Mouse (Mus musculus) central nervous system, embryonic 18 days (tissue): ENCODE measurements around the gene Scnn1b. TPM values are rescaled to one million over a fixed set of nuclear protein-coding genes. Genes with fewer than 3 reads are reported as not detected.

ENCODE experiments used
- polyA plus RNA-seq: library from polyadenylated mRNA; depleted of rRNA; stranded (reverse); fragments of >200 nt; gene quantifications from 2 replicates; pipeline ENCODE4 v1.2.3, GENCODE M21; 2012; rRNA removed

Scnn1b gene
- polyA plus RNA-seq, result 0.34 and 0.43 TPM in 2 replicates

DNA sequence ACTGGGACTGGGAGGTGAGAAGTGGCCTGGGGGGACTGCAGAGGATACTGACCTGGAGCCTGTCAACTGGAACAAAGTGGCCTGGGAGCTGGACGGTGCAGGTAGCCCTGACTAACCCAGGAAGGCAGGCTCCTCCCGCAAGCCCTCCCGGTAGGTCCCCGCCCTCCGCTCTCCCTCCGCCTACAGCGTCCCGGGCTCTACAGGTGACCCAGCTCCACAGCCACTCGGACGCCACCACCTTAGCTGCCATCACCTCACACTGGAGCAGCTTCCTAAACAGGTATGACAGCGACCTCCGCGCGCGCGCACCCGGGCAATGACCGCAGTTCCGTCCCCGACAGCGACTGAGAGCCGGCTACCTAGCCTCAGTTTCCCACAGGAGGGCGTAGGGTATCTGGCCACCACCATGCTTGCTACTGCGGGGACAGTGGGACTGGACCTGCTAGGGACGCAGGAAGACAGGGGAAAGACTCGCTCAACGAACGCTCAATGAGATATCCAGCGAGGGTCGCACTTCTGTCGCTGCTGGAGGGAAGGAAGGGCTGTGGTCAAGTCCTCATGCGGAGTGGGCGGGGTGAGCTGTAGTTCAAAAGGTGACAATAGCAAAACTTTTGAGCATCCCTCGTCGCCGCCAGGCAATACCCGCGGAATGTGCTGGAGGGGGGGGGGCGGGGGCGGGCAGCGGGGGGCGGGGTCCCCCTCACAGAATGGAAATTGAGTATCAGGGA lies at the start of gene Scnn1b:
Scnn1b (plus strand) TSS at position 181 of the 728 bp plus-strand sequence.

Other genes with a start within 250 kb of the Scnn1b start
- gene Usp31, start 157.8 kb upstream of the Scnn1b start, polyA plus RNA-seq, result 12.2 and 13.1 TPM in 2 replicates
- 0.03 and 0.04 TPM in 2 replicates for gene Scnn1g, start 130.6 kb upstream of the Scnn1b start, polyA plus RNA-seq
- 17.3 and 18.9 TPM in 2 replicates for gene Cog7, start 116.7 kb downstream of the Scnn1b start, polyA plus RNA-seq
- 77.5 and 85.0 TPM in 2 replicates for gene Gga2, start 156.2 kb downstream of the Scnn1b start, polyA plus RNA-seq
- 81.3 and 83.3 TPM in 2 replicates for gene Ubfd1, start 202.1 kb downstream of the Scnn1b start, polyA plus RNA-seq
- 8.4 and 8.5 TPM in 2 replicates for gene Ears2, start 202.2 kb downstream of the Scnn1b start, polyA plus RNA-seq
- gene Ndufab1, start 236.8 kb downstream of the Scnn1b start, polyA plus RNA-seq, result 150 TPM in 2 replicates